Mouse (Mus musculus): Measurements from ENCODE around the gene Morn3. TPM values are rescaled to one million over a fixed set of nuclear protein-coding genes. Genes with fewer than 3 reads are reported as not detected.

Morn3 gene
- polyA plus RNA-seq, 1 experiment from 2014 or later: 0.41 TPM

GRCm38 (mm10) chr5:122987211-122988020 lies 59.4 kb downstream of the Morn3 start:
- peak; percentile 43 for DNase-seq (ENCODE audit: low spot score)
- Histone ChIP-seq H3K36me3 (ENCODE audit: control insufficient read depth, insufficient read depth, low read length) (no peaks in the 10 kb centered on the region), H3K9ac (ENCODE audit: low read length) (peak overlapping the region; percentile 63), H3K9me3 (ENCODE audit: control insufficient read depth, low read length) (no peaks in the 10 kb centered on the region), H3K4me3 (ENCODE audit: low read depth, low read length) (peak overlapping the region; percentile 65), H3K4me2 (replicated peaks; ENCODE audit: low read depth) (peak overlapping the region; percentile 93), H3K27ac (replicated peaks) (no peak overlapping the region), H3K4me1 (replicated peaks; ENCODE audit: control insufficient read depth, insufficient read depth) (peaks cover 4% of the 10 kb centered on the region; the same call in 1 of the 2 replicates), H3K27me3 (ENCODE audit: control insufficient read depth, insufficient read depth, low read length) (no peaks in the 10 kb centered on the region)
- ATAC-seq (ENCODE audit: low FRiP score, low TSS enrichment): 0 out of 2 replicates have a peak, but pooled peaks have one; percentile 5
- TF ChIP-seq EP300 (optimal IDR thresholded peaks at IDR 0.05) (no peak), CTCF (IDR thresholded peaks at IDR 0.05; ENCODE audit: low read depth) (no peak)
- WGBS: 9% methylated on average over 39 of the region's 39 CpGs

DNA sequence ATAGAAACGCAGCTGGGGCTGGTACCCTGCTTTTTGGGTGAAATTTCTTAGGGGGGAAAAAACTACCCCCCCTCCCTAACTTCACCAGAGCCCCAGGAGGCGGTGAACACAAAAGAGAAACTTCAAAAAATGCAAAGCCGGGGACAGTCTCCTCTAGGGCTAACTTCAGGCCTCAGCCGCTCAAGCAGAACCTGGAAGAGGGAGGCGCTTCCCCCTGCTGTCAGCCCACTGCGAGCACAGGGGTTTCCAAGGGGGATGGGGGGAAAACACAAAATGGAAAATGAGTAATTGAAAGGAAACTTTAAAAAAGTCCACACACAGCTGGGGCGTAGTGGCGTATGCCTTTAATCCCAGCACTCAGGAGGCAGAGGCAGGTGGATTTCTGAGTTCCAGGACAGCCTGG lies 60.7 kb downstream of the Morn3 start:
- Histone ChIP-seq H3K9me3 (ENCODE audit: control insufficient read depth, low read length) (no peaks in the 10 kb centered on the region), H3K9ac (ENCODE audit: low read length) (0 out of 2 replicates have a peak overlapping the region, but pooled peaks have one; percentile 23), H3K4me2 (replicated peaks; ENCODE audit: low read depth) (no peak overlapping the region), H3K4me1 (replicated peaks; ENCODE audit: control insufficient read depth, insufficient read depth) (peaks cover 4% of the 10 kb centered on the region; the same call in 1 of the 2 replicates), H3K4me3 (ENCODE audit: low read depth, low read length) (no peak overlapping the region), H3K27me3 (ENCODE audit: control insufficient read depth, insufficient read depth, low read length) (no peaks in the 10 kb centered on the region), H3K27ac (replicated peaks) (peak overlapping the region; percentile 58), H3K36me3 (ENCODE audit: control insufficient read depth, insufficient read depth, low read length) (no peaks in the 10 kb centered on the region)
- ATAC-seq (ENCODE audit: low FRiP score, low TSS enrichment): no peak
- no peak for DNase-seq (ENCODE audit: low spot score)
- TF ChIP-seq CTCF (IDR thresholded peaks at IDR 0.05; ENCODE audit: low read depth): peak; percentile 26; the same call in 1 of the 2 replicates
- TF ChIP-seq EP300 (optimal IDR thresholded peaks at IDR 0.05): no peak
- whole genome bisulfite sequencing: 65% methylated on average over 8 of the region's 8 CpGs

Other genes starting within 250 kb of the Morn3 start
- gene Anapc5, start 225.7 kb downstream of the Morn3 start, polyA plus RNA-seq (2015; fragmentation: Nextera tagmentation; extraction: Ambion mirVana): 168 and 169 TPM in 2 replicates
- gene Rnf34, start 197.0 kb downstream of the Morn3 start, polyA plus RNA-seq (2015; fragmentation: Nextera tagmentation; extraction: Ambion mirVana): 16.9 and 19.1 TPM in 2 replicates
- gene Kdm2b, start 57.2 kb downstream of the Morn3 start, polyA plus RNA-seq (2015; fragmentation: Nextera tagmentation; extraction: Ambion mirVana): 15.3 and 15.5 TPM in 2 replicates
- gene Orai1, start 31.9 kb downstream of the Morn3 start, polyA plus RNA-seq (2015; fragmentation: Nextera tagmentation; extraction: Ambion mirVana): 29.6 TPM in 2 replicates
- 8.0 and 9.1 TPM in 2 replicates for gene Tmem120b, start 21.4 kb upstream of the Morn3 start, polyA plus RNA-seq (2015; fragmentation: Nextera tagmentation; extraction: Ambion mirVana)
- 18.6 and 22.3 TPM in 2 replicates for gene Rhof, start 85.7 kb upstream of the Morn3 start, polyA plus RNA-seq (2015; fragmentation: Nextera tagmentation; extraction: Ambion mirVana)
- gene Setd1b, start 95.2 kb upstream of the Morn3 start, polyA plus RNA-seq (2015; fragmentation: Nextera tagmentation; extraction: Ambion mirVana): 4.5 and 4.7 TPM in 2 replicates
- gene Psmd9, start 122.4 kb upstream of the Morn3 start, polyA plus RNA-seq (2015; fragmentation: Nextera tagmentation; extraction: Ambion mirVana): 48.6 and 51.4 TPM in 2 replicates
- gene Hpd, start 135.7 kb upstream of the Morn3 start, polyA plus RNA-seq (2015; fragmentation: Nextera tagmentation; extraction: Ambion mirVana): 0.69 and 0.99 TPM in 2 replicates
- gene Wdr66, start 205.1 kb upstream of the Morn3 start, polyA plus RNA-seq (2015; fragmentation: Nextera tagmentation; extraction: Ambion mirVana): 0.22 and 0.30 TPM in 2 replicates